Mouse (Mus musculus): Measurements from ENCODE around the gene 4930451I11Rik.
A peak's percentile ranks its signal among the peaks of the same experiment; 100 is the strongest.

The 4930451I11Rik gene

GRCm38 (mm10) chr7:126799468-126800268 is 31.8 kb downstream of the 4930451I11Rik start:
- DNase-seq (ENCODE audit: low spot score) = peak; percentile 47

- peak; percentile 93 for DNase-seq (ENCODE audit: low spot score)
Measured at GRCm38 (mm10) chr7:126799050-126799467, 32.4 kb downstream of the 4930451I11Rik start.

- no peak for DNase-seq (ENCODE audit: low spot score)
Measured at GRCm38 (mm10) chr7:126798127-126799049, 33.1 kb downstream of the 4930451I11Rik start.

GRCm38 (mm10) chr7:126797411-126798126 is 33.9 kb downstream of the 4930451I11Rik start, which contains the start of gene Fam57b:
Gene Fam57b (plus strand): TSS chr7:126797668.
- no peak for DNase-seq (ENCODE audit: low spot score)

- DNase-seq (ENCODE audit: low spot score) = no peak
Measured at GRCm38 (mm10) chr7:126796350-126796932, 35.0 kb downstream of the 4930451I11Rik start.

- no peak for DNase-seq (ENCODE audit: low spot score)
Measured at GRCm38 (mm10) chr7:126795387-126796317, 35.8 kb downstream of the 4930451I11Rik start.

GRCm38 (mm10) chr7:126794271-126794605 is 37.2 kb downstream of the 4930451I11Rik start:
- no peak for DNase-seq (ENCODE audit: low spot score)

GRCm38 (mm10) chr7:126793456-126794270 is 37.8 kb downstream of the 4930451I11Rik start:
- DNase-seq (ENCODE audit: low spot score) = no peak

GRCm38 (mm10) chr7:126792721-126793443 is 38.6 kb downstream of the 4930451I11Rik start:
- DNase-seq (ENCODE audit: low spot score) = no peak

GRCm38 (mm10) chr7:126791851-126792720 is 39.4 kb downstream of the 4930451I11Rik start, which contains the start of gene Ppp4c:
Gene Ppp4c (minus strand): TSS chr7:126792496.
- peak; percentile 93 for DNase-seq (ENCODE audit: low spot score)

GRCm38 (mm10) chr7:126789141-126789540 is 42.3 kb downstream of the 4930451I11Rik start:
- DNase-seq (ENCODE audit: low spot score) = no peak

GRCm38 (mm10) chr7:126786142-126786541 is 45.3 kb downstream of the 4930451I11Rik start:
- DNase-seq (ENCODE audit: low spot score) = no peak

GRCm38 (mm10) chr7:126785056-126785455 is 46.4 kb downstream of the 4930451I11Rik start:
- no peak for DNase-seq (ENCODE audit: low spot score)

- DNase-seq (ENCODE audit: low spot score) = no peak
Measured at GRCm38 (mm10) chr7:126784469-126784868, 47.0 kb downstream of the 4930451I11Rik start.

- no peak for DNase-seq (ENCODE audit: low spot score)
Measured at GRCm38 (mm10) chr7:126782693-126783092, 48.7 kb downstream of the 4930451I11Rik start.

GRCm38 (mm10) chr7:126781661-126782370 is 49.6 kb downstream of the 4930451I11Rik start:
- DNase-seq (ENCODE audit: low spot score) = no peak

GRCm38 (mm10) chr7:126780971-126781635 is 50.3 kb downstream of the 4930451I11Rik start, which contains the start of gene Tbx6:
Gene Tbx6 (plus strand): TSS chr7:126781483.
- DNase-seq (ENCODE audit: low spot score) = no peak

All from urinary bladder, postnatal 10 days (tissue).